Mouse (Mus musculus) layer of hippocampus, adult 11-12 months (tissue): ENCODE measurements around the gene Atp6v1a.

Source experiments
- DNase-seq: peaks from one replicate; pipeline ENCODE4 v3.0.0; 2022; ENCODE audit warnings: low spot score

The Atp6v1a gene

GRCm38 (mm10) chr16:44138377-44138978 is 1.0 kb downstream of the Atp6v1a start:
- no peak for DNase-seq

DNA sequence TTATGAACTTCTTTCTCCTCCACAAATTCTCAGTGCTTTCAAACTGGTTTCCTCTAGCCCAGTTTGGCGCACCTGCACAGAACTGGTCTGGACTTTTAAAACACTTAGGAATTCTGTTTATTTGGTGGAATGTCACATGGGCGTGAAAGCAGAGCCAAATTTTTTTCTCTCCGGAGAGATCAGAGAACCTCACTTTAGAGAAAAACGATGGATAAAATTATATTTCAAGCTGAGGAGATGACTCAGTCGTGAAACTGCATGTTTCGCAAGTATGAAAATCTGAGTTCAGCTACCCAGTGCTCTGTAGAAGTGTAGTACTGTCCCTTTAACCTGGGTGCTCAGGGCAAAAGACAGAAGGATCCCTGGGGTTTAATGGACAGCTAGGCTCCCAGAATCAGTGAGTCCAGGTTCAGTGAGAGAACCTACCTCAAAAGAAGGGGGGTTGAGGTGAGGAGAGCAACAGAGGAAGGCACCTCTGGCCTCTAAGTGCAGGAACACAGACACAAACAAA is 2.9 kb downstream of the Atp6v1a start:
- DNase-seq: no peak

- DNase-seq: no peak
Measured at GRCm38 (mm10) chr16:44133187-44133586, 6.3 kb downstream of the Atp6v1a start.

DNA sequence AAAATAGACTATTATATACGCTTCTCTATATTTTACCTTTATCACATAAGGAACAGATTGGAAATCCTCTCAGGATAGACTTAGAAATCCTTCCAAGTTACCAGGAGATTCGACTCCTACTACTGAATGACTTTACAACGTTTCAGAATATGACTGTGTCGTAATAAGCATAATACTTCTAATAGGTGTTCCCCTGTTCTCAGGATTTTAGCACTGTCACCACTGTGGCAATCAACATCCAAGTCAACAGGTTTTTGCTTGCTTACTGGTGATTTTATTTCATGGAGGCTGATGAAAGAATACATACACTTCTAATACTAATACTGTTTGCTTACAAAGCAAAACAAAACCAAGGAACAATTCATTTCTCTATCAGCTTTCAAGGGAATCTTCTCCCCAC is 7.2 kb downstream of the Atp6v1a start:
- DNase-seq: no peak

- DNase-seq: no peak
Measured at GRCm38 (mm10) chr16:44126437-44126836, 13.1 kb downstream of the Atp6v1a start.

DNA sequence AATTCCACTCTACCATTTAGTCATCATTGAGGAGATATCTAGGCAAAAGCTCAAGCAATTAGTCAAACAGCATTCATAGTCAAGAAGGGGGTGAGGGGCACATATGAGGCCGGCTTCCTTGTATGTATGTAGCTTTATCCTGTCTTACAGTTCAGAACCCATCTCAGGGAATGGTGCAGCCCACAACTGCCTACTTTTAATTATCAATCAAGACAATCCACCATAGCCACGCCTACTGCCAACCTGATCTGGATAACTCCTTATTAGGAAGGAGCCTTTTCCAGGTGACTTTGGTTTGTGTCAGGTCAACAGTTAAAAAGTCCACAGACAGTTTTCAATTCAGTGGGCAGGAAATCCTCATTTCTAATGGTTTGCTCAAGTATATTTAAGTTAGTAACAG is 14.1 kb downstream of the Atp6v1a start:
- no peak for DNase-seq

DNA sequence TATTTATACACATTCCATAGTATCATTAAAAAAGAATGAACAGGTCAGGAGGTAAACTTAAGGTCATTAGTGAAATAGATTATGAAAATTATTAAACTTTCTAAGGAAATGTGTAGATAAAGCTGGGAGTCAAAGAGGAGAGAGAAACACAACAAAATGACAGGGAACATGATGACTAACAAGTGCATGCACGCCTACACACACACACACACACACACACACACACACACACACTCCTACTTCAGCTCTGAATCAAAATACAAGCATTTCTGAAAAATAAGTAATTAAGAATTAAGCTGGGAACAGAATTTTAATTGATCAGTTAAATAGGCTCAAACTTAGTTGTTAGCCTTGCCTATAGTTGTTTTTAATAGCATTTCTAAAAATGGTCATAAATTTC is 14.8 kb downstream of the Atp6v1a start:
- no peak for DNase-seq

DNA sequence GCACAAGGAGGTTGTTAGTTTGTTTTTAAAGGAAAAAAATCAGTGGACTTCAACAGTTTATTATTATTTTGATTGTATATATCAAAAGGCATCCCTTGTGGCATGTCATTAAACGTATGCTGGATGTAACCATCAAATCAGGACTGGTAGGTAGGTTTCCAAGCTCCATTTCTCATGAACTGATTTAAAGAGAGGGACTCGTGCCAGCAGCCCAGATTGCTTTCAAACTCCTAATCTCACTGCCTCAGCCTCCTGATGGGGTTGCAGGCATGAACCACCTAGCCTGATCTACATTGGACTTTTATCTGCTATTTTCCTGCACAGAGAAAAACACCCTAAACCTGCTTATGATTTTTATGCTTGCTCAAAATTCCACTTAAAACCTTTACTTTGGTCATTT is 15.7 kb downstream of the Atp6v1a start:
- DNase-seq: no peak

DNA sequence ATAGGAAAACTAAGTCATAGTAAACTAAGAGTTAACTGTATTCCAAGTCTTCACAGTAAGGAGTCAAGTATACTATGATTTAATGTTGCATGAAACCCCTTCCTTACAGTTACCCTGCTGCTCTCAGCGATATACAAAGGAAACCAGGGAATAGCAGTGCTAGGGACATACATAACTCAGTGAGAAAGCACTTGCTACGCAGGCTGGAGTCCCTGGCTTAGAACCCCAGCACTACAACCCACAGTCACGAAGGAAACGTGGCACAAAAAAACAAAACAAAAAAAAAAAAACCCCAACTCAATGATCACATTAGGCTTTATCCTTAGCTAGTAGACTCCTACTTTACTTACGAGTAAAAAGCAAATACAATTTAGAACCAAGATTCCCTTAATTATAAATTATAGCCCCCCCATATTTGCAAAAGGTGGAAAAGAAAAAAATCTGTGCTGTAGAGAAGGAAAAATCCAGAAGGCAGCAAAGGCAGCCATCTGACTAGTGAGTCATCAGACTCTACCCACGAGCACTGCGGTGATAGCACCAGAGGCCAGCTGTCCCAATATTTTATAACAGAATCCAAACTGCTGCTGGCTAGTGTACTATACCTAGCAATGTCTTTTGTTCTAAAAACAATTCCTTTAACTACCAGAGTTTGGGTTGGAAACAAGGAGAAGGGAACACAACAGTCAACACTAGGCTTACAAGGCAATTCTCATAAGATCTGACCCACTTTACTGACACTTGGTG is 16.4 kb downstream of the Atp6v1a start:
- DNase-seq: peak; percentile 73

DNA sequence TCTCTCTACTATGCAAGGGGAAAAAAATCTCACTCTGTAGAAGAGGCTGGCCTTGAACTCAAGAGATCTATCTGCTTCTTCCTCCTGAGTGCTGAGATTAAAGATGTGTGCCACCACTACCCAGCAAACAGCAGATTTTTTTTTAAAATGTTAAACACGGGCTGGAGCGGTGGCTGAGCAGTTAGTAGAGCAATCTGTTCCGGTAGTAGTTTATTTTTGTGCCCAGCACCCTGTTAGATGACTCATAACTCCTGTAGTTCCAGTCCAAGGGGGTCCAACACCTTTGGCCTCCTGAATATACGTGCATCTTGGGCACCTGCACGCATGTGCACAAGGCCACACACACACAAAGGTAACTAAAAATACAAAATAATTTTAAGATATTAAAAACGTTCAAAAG is 16.9 kb downstream of the Atp6v1a start:
- no peak for DNase-seq

DNA sequence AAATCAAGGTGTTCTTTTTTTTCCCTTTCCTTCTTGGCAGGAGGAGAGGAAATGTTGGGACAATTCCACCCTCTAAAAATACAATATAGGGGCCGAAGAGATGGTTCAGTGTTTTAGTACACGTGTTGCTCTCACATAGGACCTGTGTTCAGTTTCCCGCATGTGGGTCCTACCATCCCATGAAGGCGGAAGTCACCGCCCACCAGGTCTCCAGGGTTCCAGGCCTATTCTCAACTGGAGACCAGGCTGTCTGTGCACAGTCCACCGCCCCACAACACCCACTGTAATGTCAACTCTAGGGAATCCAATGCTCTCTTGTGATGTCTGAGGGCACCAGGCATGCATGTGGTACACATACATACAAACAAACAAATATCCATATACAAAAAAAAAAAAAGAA is 17.4 kb downstream of the Atp6v1a start:
- no peak for DNase-seq

- no peak for DNase-seq
Measured at GRCm38 (mm10) chr16:44119753-44120501, 19.6 kb downstream of the Atp6v1a start.

GRCm38 (mm10) chr16:44109002-44109401 is 30.5 kb downstream of the Atp6v1a start:
- DNase-seq: peak; percentile 61

GRCm38 (mm10) chr16:44105211-44105610 is 34.3 kb downstream of the Atp6v1a start:
- DNase-seq: no peak

GRCm38 (mm10) chr16:44103806-44104766 is 35.4 kb downstream of the Atp6v1a start:
- no peak for DNase-seq

- no peak for DNase-seq
Measured at GRCm38 (mm10) chr16:44102925-44103324, 36.6 kb downstream of the Atp6v1a start.

- DNase-seq: no peak
Measured at GRCm38 (mm10) chr16:44101181-44101710, 38.3 kb downstream of the Atp6v1a start.

DNA sequence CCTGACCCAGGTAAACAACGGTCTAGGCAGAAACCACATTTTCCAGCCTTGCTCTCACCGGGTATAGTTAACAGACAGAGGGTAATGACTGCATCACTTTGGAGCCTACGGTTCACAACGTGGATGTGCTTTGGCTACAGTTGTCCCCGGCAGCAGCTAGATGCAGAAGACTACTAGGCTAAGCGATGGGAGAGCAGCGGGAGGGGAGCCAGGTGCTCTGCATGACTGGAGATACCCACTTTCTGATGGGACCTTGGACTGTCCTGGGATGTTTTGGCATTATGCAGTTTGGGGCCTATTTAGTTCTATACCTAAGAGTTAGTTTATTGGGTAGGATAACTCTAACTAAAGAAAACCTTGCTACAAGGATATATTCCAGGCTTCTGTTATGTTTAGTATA is 40.1 kb downstream of the Atp6v1a start:
- no peak for DNase-seq

DNA sequence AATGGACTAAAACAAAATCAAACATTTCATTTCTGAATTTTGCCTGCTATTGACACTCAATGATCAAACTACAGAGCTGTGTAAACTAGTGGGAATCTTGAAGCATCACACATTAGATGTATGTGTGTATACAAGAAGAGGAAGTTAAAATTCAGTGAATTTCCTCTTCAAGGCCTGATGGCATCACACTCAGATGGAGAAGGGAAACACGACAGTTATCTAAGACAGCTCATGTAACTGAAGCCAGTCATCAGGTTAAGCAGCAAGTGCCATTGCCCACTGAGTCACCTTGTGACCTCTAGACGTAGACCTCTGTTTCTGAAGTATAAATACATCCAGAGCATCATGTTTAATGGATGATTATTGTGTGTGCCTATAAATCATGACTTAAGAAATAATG is 51.9 kb downstream of the Atp6v1a start:
- no peak for DNase-seq

- DNase-seq: peak; percentile 56
Measured at GRCm38 (mm10) chr16:44063025-44063894, 76.2 kb downstream of the Atp6v1a start, which contains the start of gene Gramd1c. Gene Gramd1c (minus strand): TSS chr16:44063345.
